Mouse (Mus musculus) limb, embryonic 12.5 days (tissue): Measurements from ENCODE around the gene Bag5. TPM values are rescaled to one million over a fixed set of nuclear protein-coding genes. Genes with fewer than 3 reads are reported as not detected.
"Not testable (repeated sequence)": the region's sequence is repeated elsewhere in the genome, so short reads cannot be mapped to it uniquely, and the experiment has no call there.

Experiments
- ATAC-seq: fragments of 200-750 bp; cut with Nextera tagmentation; 2 replicates; pipeline ENCODE4 v1.8.0; 2017; ENCODE audit warnings: low read depth, moderate TSS enrichment; ENCODE audit not compliant: insufficient number of reproducible peaks, insufficient read depth, low FRiP score, low TSS enrichment
- H3K27ac ChIP-seq: fragments of 300-500 bp; sonication (generic); 2 replicates; pipeline ENCODE4 v1.5.1; 2016; ENCODE audit warnings: mild to moderate bottlenecking, moderate library complexity
- H3K27me3 ChIP-seq: fragments of 300-500 bp; sonication (generic); 2 replicates; pipeline ENCODE4 v1.6.1; 2016; ENCODE audit warnings: mild to moderate bottlenecking, moderate library complexity
- H3K36me3 ChIP-seq: fragments of 300-500 bp; sonication (generic); 2 replicates; pipeline ENCODE4 v1.6.1; 2016; ENCODE audit warnings: mild to moderate bottlenecking, moderate library complexity
- H3K4me1 ChIP-seq: fragments of 300-500 bp; sonication (generic); replicated peaks from 2 replicates; pipeline ENCODE4 v1.6.1; 2016
- H3K4me2 ChIP-seq: fragments of 300-500 bp; sonication (generic); 2 replicates; pipeline ENCODE4 v1.6.1; 2016; ENCODE audit warnings: mild to moderate bottlenecking, moderate library complexity
- H3K4me3 ChIP-seq: fragments of 300-500 bp; sonication (generic); replicated peaks from 2 replicates; pipeline ENCODE4 v1.5.1; 2016; ENCODE audit warnings: mild to moderate bottlenecking
- H3K9ac ChIP-seq: fragments of 300-500 bp; sonication (generic); replicated peaks from 2 replicates; pipeline ENCODE4 v1.6.1; 2016; ENCODE audit warnings: mild to moderate bottlenecking, moderate library complexity
- H3K9me3 ChIP-seq: fragments of 300-500 bp; sonication (generic); 2 replicates; pipeline ENCODE4 v1.6.1; 2016; ENCODE audit warnings: mild to moderate bottlenecking, moderate library complexity
- WGBS: fragments of 180-500 bp; shearing (Covaris S2); methylation state at CpG from one replicate; pipeline ENCODE4 v1.1.7; 2016; 5-methylcytosine and 5-hydroxymethylcytosine counted together
- polyA plus RNA-seq: library from polyadenylated mRNA; unstranded; fragments of >200 nt; fragmentation: Nextera tagmentation; extraction: Ambion mirVana; gene quantifications from 2 replicates; pipeline ENCODE4 v1.2.1, GENCODE M21; 2016

The Bag5 gene
- polyA plus RNA-seq, 1 experiment from 2014 or later: 60.5 TPM

- H3K9ac ChIP-seq, H3K9me3 ChIP-seq, H3K27ac ChIP-seq, ATAC-seq, H3K27me3 ChIP-seq: not testable (repeated sequence)
- Histone ChIP-seq H3K4me1 (peaks cover 23% of the 10 kb centered on the region), H3K4me3 (peak overlapping the region; percentile 100), H3K4me2 (peak overlapping the region; percentile 84), H3K36me3 (peaks cover 40% of the 10 kb centered on the region)
- WGBS: 77% methylated on average over 6 of the region's 6 CpGs
Measured at GRCm38 (mm10) chr12:111713880-111714279, 823 bp upstream of the Bag5 start.

GRCm38 (mm10) chr12:111712476-111712875 is 581 bp downstream of the Bag5 start:
- Histone ChIP-seq H3K36me3 (peaks cover 54% of the 10 kb centered on the region), H3K4me3 (peak overlapping the region; percentile 100), H3K27ac (peak overlapping the region; percentile 81), H3K9ac (peak overlapping the region; percentile 95), H3K27me3 (no peaks in the 10 kb centered on the region), H3K4me1 (peaks cover 20% of the 10 kb centered on the region), H3K4me2 (peak overlapping the region; percentile 84), H3K9me3 (no peaks in the 10 kb centered on the region)
- 2% methylated on average over 33 of the region's 33 CpGs for WGBS
- no peak for ATAC-seq

- no peak overlapping the region for H3K9ac ChIP-seq
- H3K27me3 ChIP-seq: no peaks in the 10 kb centered on the region
- 91% methylated on average over 10 of the region's 10 CpGs for WGBS
- no peaks in the 10 kb centered on the region for H3K9me3 ChIP-seq
- ATAC-seq: no peak
- H3K4me1 ChIP-seq: peaks cover 24% of the 10 kb centered on the region
- no peak overlapping the region for H3K4me2 ChIP-seq
- H3K36me3 ChIP-seq: peaks cover 54% of the 10 kb centered on the region
- H3K27ac ChIP-seq: no peak overlapping the region
- no peak overlapping the region for H3K4me3 ChIP-seq
Measured at GRCm38 (mm10) chr12:111710091-111710490, 3.0 kb downstream of the Bag5 start.

GRCm38 (mm10) chr12:111708181-111708580 is 4.9 kb downstream of the Bag5 start:
- Histone ChIP-seq H3K27ac (no peak overlapping the region), H3K4me1 (peaks cover 18% of the 10 kb centered on the region), H3K4me2 (no peak overlapping the region), H3K9ac (no peak overlapping the region), H3K9me3 (no peaks in the 10 kb centered on the region), H3K36me3 (peaks cover 50% of the 10 kb centered on the region), H3K4me3 (no peak overlapping the region), H3K27me3 (no peaks in the 10 kb centered on the region)
- no peak for ATAC-seq
- WGBS: 82% methylated on average over 4 of the region's 4 CpGs

- WGBS: 71% methylated on average over 15 of the region's 15 CpGs
- peaks cover 41% of the 10 kb centered on the region for H3K36me3 ChIP-seq
- H3K4me1 ChIP-seq: peaks cover 9% of the 10 kb centered on the region; the same call in 1 of the 2 replicates
- H3K9me3 ChIP-seq: no peaks in the 10 kb centered on the region
- no peak for ATAC-seq
- H3K9ac ChIP-seq: no peak overlapping the region
- H3K27ac ChIP-seq: no peak overlapping the region
- H3K27me3 ChIP-seq: no peaks in the 10 kb centered on the region
- H3K4me2 ChIP-seq: no peak overlapping the region
- no peak overlapping the region for H3K4me3 ChIP-seq
Measured at GRCm38 (mm10) chr12:111705186-111705973, 7.7 kb downstream of the Bag5 start.

- no peak for ATAC-seq
- 55% methylated on average over 9 of the region's 9 CpGs for WGBS
- Histone ChIP-seq H3K4me2 (no peak overlapping the region), H3K36me3 (peaks cover 33% of the 10 kb centered on the region), H3K9me3 (no peaks in the 10 kb centered on the region), H3K27me3 (no peaks in the 10 kb centered on the region), H3K4me1 (peaks cover 9% of the 10 kb centered on the region; the same call in 1 of the 2 replicates), H3K27ac (0 out of 2 replicates have a peak overlapping the region, but pooled peaks have one; percentile 17), H3K4me3 (no peak overlapping the region), H3K9ac (no peak overlapping the region)
Measured at GRCm38 (mm10) chr12:111704609-111705008, 8.4 kb downstream of the Bag5 start.

- Histone ChIP-seq H3K4me3 (no peak overlapping the region), H3K9ac (no peak overlapping the region), H3K9me3 (no peaks in the 10 kb centered on the region), H3K27me3 (no peaks in the 10 kb centered on the region), H3K27ac (no peak overlapping the region), H3K4me1 (peaks cover 9% of the 10 kb centered on the region; the same call in 1 of the 2 replicates), H3K4me2 (no peak overlapping the region), H3K36me3 (peaks cover 20% of the 10 kb centered on the region)
- no peak for ATAC-seq
- WGBS: 72% methylated on average over 3 of the region's 3 CpGs
Measured at GRCm38 (mm10) chr12:111703301-111703700, 9.8 kb downstream of the Bag5 start.

- H3K36me3 ChIP-seq: no peaks in the 10 kb centered on the region; the same call in 1 of the 2 replicates
- 60% methylated on average over 9 of the region's 9 CpGs for WGBS
- no peaks in the 10 kb centered on the region for H3K9me3 ChIP-seq
- H3K27ac ChIP-seq: no peak overlapping the region
- no peaks in the 10 kb centered on the region for H3K27me3 ChIP-seq
- H3K4me2 ChIP-seq: no peak overlapping the region
- no peak for ATAC-seq
- H3K9ac ChIP-seq: no peak overlapping the region
- peaks cover 9% of the 10 kb centered on the region; the same call in 1 of the 2 replicates for H3K4me1 ChIP-seq
- H3K4me3 ChIP-seq: no peak overlapping the region
Measured at GRCm38 (mm10) chr12:111700920-111701458, 12.1 kb downstream of the Bag5 start.

- 83% methylated on average over 4 of the region's 4 CpGs for WGBS
- ATAC-seq: no peak
- H3K9me3 ChIP-seq: no peaks in the 10 kb centered on the region
- no peaks in the 10 kb centered on the region for H3K27me3 ChIP-seq
- no peak overlapping the region for H3K27ac ChIP-seq
- H3K4me1 ChIP-seq: peaks cover 7% of the 10 kb centered on the region; the same call in 1 of the 2 replicates
- H3K9ac ChIP-seq: no peak overlapping the region
- H3K4me3 ChIP-seq: no peak overlapping the region
- no peak overlapping the region for H3K4me2 ChIP-seq
- H3K36me3 ChIP-seq: no peaks in the 10 kb centered on the region
Measured at GRCm38 (mm10) chr12:111699542-111699941, 13.5 kb downstream of the Bag5 start.

GRCm38 (mm10) chr12:111698346-111698913 is 14.6 kb downstream of the Bag5 start:
- Histone ChIP-seq H3K27me3 (no peaks in the 10 kb centered on the region), H3K27ac (no peak overlapping the region), H3K4me1 (peaks cover 18% of the 10 kb centered on the region), H3K9ac (0 out of 2 replicates have a peak overlapping the region, but pooled peaks have one; percentile 8), H3K9me3 (no peaks in the 10 kb centered on the region), H3K4me3 (no peak overlapping the region), H3K36me3 (no peaks in the 10 kb centered on the region), H3K4me2 (no peak overlapping the region)
- 75% methylated on average over 6 of the region's 6 CpGs for WGBS
- no peak for ATAC-seq

- H3K4me2 ChIP-seq: no peak overlapping the region
- ATAC-seq: no peak
- no peak overlapping the region for H3K27ac ChIP-seq
- H3K4me1 ChIP-seq: peaks cover 20% of the 10 kb centered on the region
- no peaks in the 10 kb centered on the region for H3K27me3 ChIP-seq
- 67% methylated on average over 4 of the region's 4 CpGs for WGBS
- H3K9me3 ChIP-seq: no peaks in the 10 kb centered on the region
- no peaks in the 10 kb centered on the region for H3K36me3 ChIP-seq
- 0 out of 2 replicates have a peak overlapping the region, but pooled peaks have one; percentile 8 for H3K9ac ChIP-seq
- H3K4me3 ChIP-seq: no peak overlapping the region
Measured at GRCm38 (mm10) chr12:111697708-111698107, 15.3 kb downstream of the Bag5 start.
